Mouse (Mus musculus) lung, postnatal 0 days (tissue): ENCODE results near the gene Rragd. TPM values are rescaled to one million over a fixed set of nuclear protein-coding genes. Genes with fewer than 3 reads are reported as not detected.
"Not testable (repeated sequence)": the region's sequence is repeated elsewhere in the genome, so short reads cannot be mapped to it uniquely, and the experiment has no call there.

Experiments used
- ATAC-seq: fragments of 200-750 bp; cut with Nextera tagmentation; 2 replicates; pipeline ENCODE4 v1.8.0; 2017; ENCODE audit warnings: moderate library complexity
- DNase-seq: peaks from one replicate; pipeline ENCODE4 v3.0.0-alpha.2; 2016; ENCODE audit warnings: low spot score
- H3K27ac ChIP-seq: fragments of 300-500 bp; sonication (generic); 2 replicates; pipeline ENCODE4 v1.5.1; 2014; ENCODE audit warnings: antibody characterized with exemption, mild to moderate bottlenecking, low read length, mixed read lengths
- H3K27me3 ChIP-seq: fragments of 300-500 bp; sonication (generic); replicated peaks from 2 replicates; pipeline ENCODE4 v1.6.1; 2014; ENCODE audit warnings: low read length, mixed read lengths; ENCODE audit not compliant: insufficient read depth
- H3K36me3 ChIP-seq: fragments of 300-500 bp; sonication (generic); 2 replicates; pipeline ENCODE4 v1.6.1; 2014; ENCODE audit warnings: low read length, mixed read lengths; ENCODE audit not compliant: insufficient read depth
- H3K4me1 ChIP-seq: fragments of 300-500 bp; sonication (generic); 2 replicates; pipeline ENCODE4 v1.6.1; 2014; ENCODE audit warnings: antibody characterized with exemption, low read depth, low read length, mixed read lengths; ENCODE audit not compliant: insufficient read depth
- H3K4me2 ChIP-seq: fragments of 300-500 bp; sonication (generic); replicated peaks from 2 replicates; pipeline ENCODE4 v1.6.1; 2014; ENCODE audit warnings: low read depth, mild to moderate bottlenecking, low read length, moderate library complexity, mixed read lengths
- H3K4me3 ChIP-seq: fragments of 300-500 bp; sonication (generic); 2 replicates; pipeline ENCODE4 v1.5.1; 2014; ENCODE audit warnings: low read depth, low read length
- H3K9ac ChIP-seq: fragments of 300-500 bp; sonication (generic); replicated peaks from 2 replicates; pipeline ENCODE4 v1.6.1; 2014; ENCODE audit warnings: low read depth, mild to moderate bottlenecking
- H3K9me3 ChIP-seq: fragments of 300-500 bp; sonication (generic); 2 replicates; pipeline ENCODE4 v1.6.1; 2016; ENCODE audit warnings: low read length, mixed read lengths
- CTCF ChIP-seq: IDR thresholded peaks from 2 replicates; pipeline ENCODE4 v1.5.1; 2016; ENCODE audit warnings: antibody characterized with exemption, mild to moderate bottlenecking
- EP300 ChIP-seq: IDR thresholded peaks from 2 replicates; pipeline ENCODE4 v1.6.1; 2016; ENCODE audit warnings: antibody characterized with exemption, mild to moderate bottlenecking, control low read depth
- WGBS: fragments of 180-500 bp; shearing (Covaris S2); extraction: QIAGEN DNeasy Blood & Tissue Kit; methylation state at CpG from one replicate; pipeline ENCODE4 v1.1.7; 2014; 5-methylcytosine and 5-hydroxymethylcytosine counted together
- polyA plus RNA-seq: library from polyadenylated mRNA; unstranded; fragments of >200 nt; fragmentation: Nextera tagmentation; extraction: Ambion mirVana; gene quantifications from 2 replicates; pipeline ENCODE4 v1.2.1, GENCODE M21; 2015

The Rragd gene
- polyA plus RNA-seq, 1 experiment from 2014 or later = 5.6 TPM

GRCm38 (mm10) chr4:32948696-32949095 is 34.1 kb upstream of the Rragd start:
- Histone ChIP-seq H3K9ac (no peak overlapping the region), H3K4me1 (peaks cover 6% of the 10 kb centered on the region; the same call in 1 of the 2 replicates), H3K36me3 (no peaks in the 10 kb centered on the region), H3K4me3 (no peak overlapping the region), H3K4me2 (no peak overlapping the region), H3K27me3 (peaks cover 9% of the 10 kb centered on the region; the same call in 1 of the 2 replicates), H3K9me3 (no peaks in the 10 kb centered on the region), H3K27ac (no peak overlapping the region)
- ATAC-seq (no peak), DNase-seq (no peak)
- TF ChIP-seq CTCF (no peak), EP300 (no peak)
- 58% methylated on average over 10 of the region's 10 CpGs for WGBS

DNA sequence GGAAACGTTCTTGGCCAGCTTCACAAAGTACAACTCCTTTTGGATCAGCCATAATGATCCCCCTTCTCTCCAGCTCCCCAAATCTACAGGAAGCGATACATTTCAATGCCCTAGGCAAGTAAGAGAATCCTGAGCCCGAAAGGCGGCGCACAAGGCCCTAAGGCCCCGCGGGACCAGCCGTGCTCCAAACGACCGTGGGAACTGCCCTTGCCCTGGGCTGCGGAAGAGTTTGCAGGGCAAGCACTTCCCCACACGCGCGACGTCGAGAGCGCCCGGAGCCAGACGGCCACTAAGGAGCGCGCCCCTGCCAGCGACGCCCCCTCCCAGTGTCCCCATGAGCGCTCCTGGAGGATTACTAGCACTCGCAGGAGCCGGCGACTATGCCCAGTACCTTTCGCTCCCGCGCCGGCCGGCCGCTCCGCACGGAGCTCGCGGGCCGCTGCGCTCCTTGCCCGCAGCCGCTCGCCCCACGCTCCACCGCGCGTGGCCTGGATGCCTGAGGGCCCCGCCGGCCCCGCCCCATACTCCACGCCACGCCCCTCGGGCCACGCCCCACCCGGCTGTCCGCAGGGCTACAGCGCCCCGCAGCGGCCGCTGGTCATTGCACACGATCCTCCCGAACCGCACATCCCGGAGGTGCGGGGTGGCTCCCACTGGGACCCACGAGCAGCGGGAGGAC is 32.3 kb upstream of the Rragd start, which contains the start of gene Ankrd6:
TSS of gene Ankrd6 (minus strand) at position 486 of the 679 bp plus-strand sequence.
- H3K36me3 ChIP-seq = no peaks in the 10 kb centered on the region
- H3K4me1 ChIP-seq = peaks cover 6% of the 10 kb centered on the region; the same call in 1 of the 2 replicates
- peak within 1 kb of the TSS; percentile 19; the same call in 1 of the 2 replicates for H3K9ac ChIP-seq
- WGBS = under 1% methylated on average over 53 of the region's 66 CpGs
- peak within 1 kb of the TSS; percentile 56 for H3K4me3 ChIP-seq
- H3K9me3 ChIP-seq = no peaks in the 10 kb centered on the region
- peaks cover 9% of the 10 kb centered on the region; the same call in 1 of the 2 replicates for H3K27me3 ChIP-seq
- no peak within 1 kb of the TSS for H3K27ac ChIP-seq
- H3K4me2 ChIP-seq = peak within 1 kb of the TSS; percentile 97
- DNase-seq (peak; percentile 80), ATAC-seq (peak; percentile 96)
- TF ChIP-seq EP300 = no peak
- TF ChIP-seq CTCF = peak; percentile 88

DNA sequence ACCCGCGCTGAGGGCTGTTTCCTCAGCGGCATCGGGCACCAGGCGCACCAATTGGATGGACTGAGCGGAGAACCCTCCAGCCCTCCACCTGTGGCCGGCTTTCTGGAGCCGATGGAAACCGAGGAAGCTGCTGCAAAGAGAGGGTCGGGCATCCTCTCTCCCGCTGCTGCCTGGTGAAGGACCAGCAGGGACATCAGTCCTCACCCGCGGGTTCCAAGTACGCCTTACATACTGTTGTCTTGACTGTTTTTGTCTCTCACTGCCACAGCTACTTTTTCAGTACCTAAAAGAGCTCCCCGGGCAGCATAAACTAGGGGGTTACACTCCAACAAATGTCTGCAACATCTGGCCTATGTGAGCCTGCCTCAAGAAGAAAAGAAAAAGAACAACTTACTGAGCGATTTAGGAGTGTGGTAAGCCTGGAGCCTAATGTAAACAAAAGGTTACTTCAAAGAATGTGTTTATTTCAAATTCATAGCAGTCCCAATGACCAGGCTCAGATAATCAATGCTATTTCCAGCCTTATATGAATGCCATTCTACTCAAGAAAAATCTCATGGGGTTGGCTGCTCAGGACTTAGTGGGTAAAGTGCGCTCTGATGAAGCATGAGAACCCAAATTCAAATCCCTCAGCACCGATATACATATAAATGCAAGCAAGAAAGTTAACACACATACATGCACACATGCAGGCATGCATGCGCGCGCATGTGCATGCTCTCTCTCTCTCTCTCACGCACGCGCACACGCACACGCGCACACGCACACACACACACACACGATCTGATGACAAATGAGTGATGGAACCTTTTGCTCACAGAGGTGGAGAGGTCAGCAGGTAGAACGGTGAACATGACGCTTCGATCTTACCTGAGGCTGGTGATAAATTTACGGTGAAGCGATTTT is 31.5 kb upstream of the Rragd start:
- Histone ChIP-seq H3K27me3 (peaks cover 9% of the 10 kb centered on the region; the same call in 1 of the 2 replicates), H3K9ac (no peak overlapping the region), H3K4me2 (peak overlapping the region; percentile 97), H3K36me3 (no peaks in the 10 kb centered on the region), H3K27ac (no peak overlapping the region), H3K9me3 (no peaks in the 10 kb centered on the region), H3K4me1 (peaks cover 6% of the 10 kb centered on the region; the same call in 1 of the 2 replicates), H3K4me3 (peak overlapping the region; percentile 56)
- TF ChIP-seq CTCF (no peak), EP300 (no peak)
- WGBS = 2% methylated on average over 33 of the region's 34 CpGs
- ATAC-seq = peak; percentile 22; the same call in 1 of the 2 replicates
- DNase-seq = no peak

DNA sequence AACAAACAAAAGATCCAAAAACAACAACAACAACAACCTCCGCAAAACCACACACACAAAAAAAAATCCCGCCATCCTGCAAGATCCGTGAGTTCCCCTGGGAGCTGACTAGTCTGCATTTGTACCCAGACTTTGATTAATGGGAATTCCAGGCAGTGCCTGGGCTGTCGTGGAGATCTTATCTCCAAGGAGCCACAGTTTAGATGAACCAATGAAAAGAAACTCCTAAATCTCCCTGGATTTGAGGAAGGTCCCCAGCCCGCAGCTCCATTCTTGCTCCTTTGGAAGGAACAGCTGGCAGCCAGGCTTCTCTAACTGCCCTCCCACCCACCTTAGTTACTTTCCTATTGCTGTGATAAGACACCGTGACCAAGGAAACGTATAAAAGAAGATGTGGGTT is 30.2 kb upstream of the Rragd start:
- TF ChIP-seq CTCF (no peak), EP300 (no peak)
- DNase-seq (no peak), ATAC-seq (no peak)
- Histone ChIP-seq H3K36me3 (no peaks in the 10 kb centered on the region), H3K9me3 (no peaks in the 10 kb centered on the region), H3K9ac (no peak overlapping the region), H3K27ac (no peak overlapping the region), H3K27me3 (peaks cover 9% of the 10 kb centered on the region; the same call in 1 of the 2 replicates), H3K4me3 (no peak overlapping the region), H3K4me2 (peak overlapping the region; percentile 1; the same call in 1 of the 2 replicates), H3K4me1 (peaks cover 6% of the 10 kb centered on the region; the same call in 1 of the 2 replicates)
- 5% methylated on average over 7 of the region's 7 CpGs for WGBS

DNA sequence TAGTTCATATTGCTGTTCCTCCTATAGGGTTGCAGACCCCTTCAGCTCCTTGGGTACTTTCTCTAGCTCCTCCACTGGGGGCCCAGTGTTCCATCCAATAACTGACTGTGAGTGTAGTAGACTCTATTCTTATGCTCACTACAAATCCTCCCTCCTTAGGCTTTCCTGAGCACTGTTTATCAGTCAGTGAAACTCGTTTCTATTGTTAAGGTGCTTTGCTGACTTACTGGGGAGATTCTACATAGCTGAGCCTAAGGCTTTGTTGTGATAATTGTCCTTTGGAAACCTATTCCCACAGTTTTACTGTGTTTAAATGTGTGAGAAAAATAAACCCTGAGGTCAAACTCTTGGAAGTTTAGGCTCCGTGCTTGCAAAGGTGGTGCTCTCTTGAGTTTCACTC is 26.4 kb upstream of the Rragd start:
- H3K36me3 ChIP-seq = no peaks in the 10 kb centered on the region
- no peak for TF ChIP-seq EP300
- no peak for TF ChIP-seq CTCF
- H3K4me1 ChIP-seq = no peaks in the 10 kb centered on the region
- no peak for DNase-seq
- no peaks in the 10 kb centered on the region for H3K9me3 ChIP-seq
- H3K27ac ChIP-seq = no peak overlapping the region
- no peak overlapping the region for H3K4me3 ChIP-seq
- H3K27me3 ChIP-seq = 0 out of 2 replicates have a peak, but pooled peaks cover 3% of the 10 kb centered on the region
- no peak for ATAC-seq
- H3K4me2 ChIP-seq = no peak overlapping the region
- H3K9ac ChIP-seq = no peak overlapping the region
- 34% methylated on average over 2 of the region's 2 CpGs for WGBS

DNA sequence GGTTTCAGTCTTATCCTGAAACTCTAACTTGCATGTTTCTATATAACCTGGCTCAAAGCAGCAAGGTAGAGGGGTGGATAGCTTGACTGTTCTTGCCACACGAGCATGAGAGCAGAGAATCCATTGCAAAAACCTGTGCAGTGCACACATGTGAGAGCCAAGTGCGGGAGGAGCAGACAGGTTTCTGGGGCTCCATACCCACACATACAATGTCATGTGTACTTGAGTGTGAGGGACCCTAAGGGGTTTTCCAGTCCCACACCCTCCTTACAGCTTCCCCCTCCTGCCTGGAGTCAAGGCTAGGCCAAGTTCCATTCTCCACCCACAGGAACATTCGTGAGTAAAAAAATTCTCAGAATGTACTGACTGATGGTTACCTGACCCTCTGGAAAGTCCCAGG is 21.4 kb upstream of the Rragd start:
- WGBS = 67% methylated on average over 3 of the region's 3 CpGs
- no peaks in the 10 kb centered on the region for H3K27me3 ChIP-seq
- ATAC-seq = no peak

DNA sequence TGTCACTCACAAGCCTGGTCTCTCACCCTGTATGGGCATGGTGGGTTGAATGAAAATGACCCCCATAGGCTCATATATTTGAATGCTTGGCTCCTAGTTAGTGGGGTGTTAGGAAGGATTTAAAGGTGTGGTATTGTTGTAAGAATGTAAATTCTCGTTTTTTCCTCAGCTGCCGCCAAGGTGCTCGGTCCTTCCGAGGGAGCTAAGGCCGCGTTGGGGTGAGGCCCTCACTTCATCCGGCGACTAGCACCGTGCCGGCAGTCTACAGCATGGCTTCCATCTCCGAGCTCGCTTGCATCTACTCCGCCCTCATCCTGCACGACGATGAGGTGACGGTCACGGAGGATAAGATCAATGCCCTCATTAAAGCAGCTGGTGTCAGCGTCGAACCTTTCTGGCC is 18.2 kb upstream of the Rragd start:
- not testable (repeated sequence) for H3K9me3 ChIP-seq, ATAC-seq, H3K4me1 ChIP-seq, H3K4me2 ChIP-seq, H3K4me3 ChIP-seq, H3K36me3 ChIP-seq, DNase-seq, H3K27me3 ChIP-seq, H3K9ac ChIP-seq, H3K27ac ChIP-seq
- WGBS = 77% methylated on average over 19 of the region's 19 CpGs

More for the DNA sequence above, 21.4 kb upstream of the Rragd start:
- Histone ChIP-seq H3K36me3 (no peaks in the 10 kb centered on the region), H3K4me1 (no peaks in the 10 kb centered on the region), H3K4me3 (no peak overlapping the region), H3K4me2 (no peak overlapping the region), H3K27ac (no peak overlapping the region), H3K9ac (no peak overlapping the region), H3K9me3 (no peaks in the 10 kb centered on the region)
- no peak for DNase-seq
- TF ChIP-seq CTCF = no peak
- TF ChIP-seq EP300 = no peak
